Mouse (Mus musculus) fat pad, adult 2 months (tissue): ENCODE data around the gene Ank2.

Experiments used
- DNase-seq: peaks from one replicate; pipeline ENCODE4 v3.0.0-alpha.2; 2011; ENCODE audit warnings: low read depth, low spot score; ENCODE audit errors: extremely low read depth

Ank2 gene

DNA sequence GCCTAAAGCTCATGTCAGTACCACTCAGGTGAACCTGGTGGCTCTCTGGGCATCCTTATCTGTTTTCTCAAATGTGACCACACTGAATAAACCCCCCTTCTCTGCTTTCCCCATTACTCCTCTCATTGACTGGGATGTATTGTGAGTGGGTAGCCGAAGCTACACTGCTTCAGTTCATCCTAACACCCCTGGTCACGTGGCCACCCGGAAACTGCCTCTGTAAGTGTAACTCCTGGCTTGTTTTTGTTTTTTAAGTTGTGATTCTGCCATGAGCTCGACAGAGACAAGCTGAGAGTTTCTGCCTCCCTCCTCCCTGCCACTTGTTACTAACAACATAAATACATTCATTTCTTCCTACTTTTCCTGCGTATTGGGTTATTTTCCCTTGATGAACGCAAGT lies 203.2 kb downstream of the Ank2 start:
- no peak for DNase-seq

- no peak for DNase-seq
Measured at GRCm38 (mm10) chr3:127294610-127295349, 204.4 kb downstream of the Ank2 start.

GRCm38 (mm10) chr3:127294079-127294478 lies 205.1 kb downstream of the Ank2 start:
- DNase-seq, result no peak

- DNase-seq, result no peak
Measured at GRCm38 (mm10) chr3:127293479-127293874, 205.7 kb downstream of the Ank2 start.

DNA sequence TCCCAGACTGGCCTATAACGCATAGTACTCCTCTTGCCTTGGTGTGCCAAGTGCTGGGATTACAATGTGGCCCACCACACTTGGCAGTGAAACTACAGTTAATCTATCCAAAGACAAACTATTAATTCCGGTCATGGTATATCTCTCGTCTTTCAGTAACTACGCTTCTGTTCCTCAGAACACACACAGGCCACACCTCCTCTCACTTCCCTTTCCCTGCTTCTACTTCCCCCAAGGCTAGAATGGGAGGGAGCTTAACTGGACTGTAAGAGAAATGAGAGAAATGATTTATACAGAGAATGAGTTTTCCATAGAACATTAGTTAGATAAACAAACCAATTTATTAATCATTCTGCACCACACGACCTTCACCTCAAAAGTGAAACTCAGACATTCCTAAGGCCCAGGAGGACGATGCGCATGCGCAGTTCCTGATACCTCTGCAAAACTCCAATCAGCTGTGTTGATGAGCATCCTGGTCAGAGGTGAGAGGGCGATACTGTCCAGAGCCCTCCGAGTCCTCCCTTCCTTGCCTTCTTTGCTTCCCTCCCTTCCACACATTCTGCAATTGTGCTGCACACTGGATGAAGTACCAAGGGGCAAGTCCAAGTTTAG lies 206.2 kb downstream of the Ank2 start:
- DNase-seq, result no peak

GRCm38 (mm10) chr3:127282277-127282676 lies 216.9 kb downstream of the Ank2 start:
- no peak for DNase-seq

GRCm38 (mm10) chr3:127281390-127281789 lies 217.8 kb downstream of the Ank2 start:
- no peak for DNase-seq

GRCm38 (mm10) chr3:127280376-127280775 lies 218.8 kb downstream of the Ank2 start:
- DNase-seq, result no peak

DNA sequence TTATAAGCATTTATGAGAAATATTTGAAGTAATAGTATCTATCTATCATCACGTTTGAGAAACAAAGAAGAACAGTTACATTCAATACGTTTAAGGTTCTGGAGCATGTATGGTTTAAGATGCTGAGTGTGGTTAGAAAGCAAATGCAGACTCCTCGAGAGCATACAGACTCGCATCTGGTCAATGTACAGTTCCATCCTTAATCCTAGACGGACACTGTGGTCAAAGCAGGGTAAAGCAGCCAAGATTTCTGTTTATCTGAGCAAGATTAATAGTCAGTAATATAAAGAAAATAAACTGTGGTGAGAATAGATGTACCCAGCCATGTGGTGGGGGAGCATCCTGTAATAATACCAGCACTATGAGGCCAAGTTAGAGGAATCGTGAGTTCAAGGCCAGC lies 223.2 kb downstream of the Ank2 start:
- DNase-seq, result no peak

- no peak for DNase-seq
Measured at GRCm38 (mm10) chr3:127272801-127273200, 226.3 kb downstream of the Ank2 start.

DNA sequence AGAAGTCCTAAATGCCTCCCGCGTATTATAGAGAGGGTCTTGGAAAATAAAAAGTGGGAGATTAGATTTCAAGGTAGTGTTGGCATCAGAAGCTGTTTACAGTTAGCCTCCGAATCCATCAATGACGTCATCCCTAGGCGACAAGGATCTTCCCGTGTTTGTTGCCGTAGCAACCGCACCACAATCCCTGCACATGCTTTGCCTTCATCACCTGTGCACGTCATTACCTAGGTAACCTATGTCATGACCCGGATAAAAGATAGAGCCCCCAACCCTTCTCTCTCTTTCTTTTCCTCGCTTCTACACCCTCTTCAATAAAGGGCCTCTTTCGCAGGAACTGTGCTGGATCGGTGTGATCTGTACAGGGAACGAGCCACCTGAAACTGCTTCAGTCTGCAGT lies 229.5 kb downstream of the Ank2 start:
- DNase-seq, result no peak

- no peak for DNase-seq
Measured at GRCm38 (mm10) chr3:127267846-127268245, 231.3 kb downstream of the Ank2 start.

- DNase-seq, result no peak
Measured at GRCm38 (mm10) chr3:127265732-127266131, 233.4 kb downstream of the Ank2 start.

GRCm38 (mm10) chr3:127265182-127265581 lies 234.0 kb downstream of the Ank2 start:
- no peak for DNase-seq

DNA sequence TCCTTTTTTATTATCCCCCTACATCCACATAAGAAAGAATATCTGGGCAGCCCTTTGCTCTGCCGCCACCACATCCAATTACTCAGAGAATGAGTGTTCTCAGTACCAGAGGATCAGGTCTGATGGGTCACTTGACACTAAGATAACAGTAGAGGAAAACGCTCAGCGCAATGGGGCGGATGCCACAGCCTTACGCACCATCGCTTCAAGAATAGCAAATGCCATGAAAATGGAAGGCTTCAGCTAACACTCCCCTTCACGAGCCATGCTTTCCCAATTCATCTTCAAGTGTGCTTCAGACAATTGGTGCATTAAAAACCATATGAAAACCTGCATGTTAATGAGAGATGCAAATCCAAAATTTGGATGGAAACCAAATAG lies 238.4 kb downstream of the Ank2 start:
- no peak for DNase-seq

DNA sequence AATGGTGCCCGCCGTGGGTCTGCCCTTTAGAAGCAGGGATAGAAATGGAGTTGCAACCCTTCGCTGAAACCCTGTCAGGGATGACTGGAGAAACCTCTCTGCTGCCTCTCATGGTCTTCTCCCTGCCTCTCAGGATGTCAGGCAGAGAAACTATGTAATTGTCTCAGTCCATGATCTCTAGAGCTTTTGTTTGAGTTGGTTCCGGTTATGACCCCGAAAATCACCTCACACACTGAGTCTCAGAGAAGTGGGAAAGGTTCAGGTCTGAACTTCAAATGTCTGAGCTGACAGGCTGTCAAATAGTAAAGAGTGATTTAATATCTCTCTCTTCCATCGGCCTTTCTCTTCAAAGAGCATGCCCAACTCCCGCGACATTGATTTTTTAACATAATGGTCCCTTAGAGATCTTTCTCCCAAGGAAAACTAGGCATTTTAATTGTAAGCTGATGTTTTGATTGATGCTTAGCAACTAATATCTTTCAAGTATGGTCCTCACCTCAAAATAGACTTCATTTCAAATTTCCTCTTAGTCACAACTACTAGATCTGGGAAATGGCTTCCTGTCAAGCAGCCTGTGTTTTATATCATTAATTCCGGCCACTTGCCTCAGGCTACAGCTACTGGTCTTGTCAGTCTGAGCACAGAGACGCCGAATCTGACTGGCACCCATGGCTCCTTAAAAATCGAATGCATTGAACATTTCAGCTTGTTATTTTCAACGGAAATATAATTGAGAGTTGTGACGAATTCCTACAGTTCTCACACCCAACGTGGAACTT lies 239.0 kb downstream of the Ank2 start:
- DNase-seq, result no peak

- no peak for DNase-seq
Measured at GRCm38 (mm10) chr3:127258466-127259075, 240.6 kb downstream of the Ank2 start.

- DNase-seq, result no peak
Measured at GRCm38 (mm10) chr3:127257969-127258368, 241.2 kb downstream of the Ank2 start.

DNA sequence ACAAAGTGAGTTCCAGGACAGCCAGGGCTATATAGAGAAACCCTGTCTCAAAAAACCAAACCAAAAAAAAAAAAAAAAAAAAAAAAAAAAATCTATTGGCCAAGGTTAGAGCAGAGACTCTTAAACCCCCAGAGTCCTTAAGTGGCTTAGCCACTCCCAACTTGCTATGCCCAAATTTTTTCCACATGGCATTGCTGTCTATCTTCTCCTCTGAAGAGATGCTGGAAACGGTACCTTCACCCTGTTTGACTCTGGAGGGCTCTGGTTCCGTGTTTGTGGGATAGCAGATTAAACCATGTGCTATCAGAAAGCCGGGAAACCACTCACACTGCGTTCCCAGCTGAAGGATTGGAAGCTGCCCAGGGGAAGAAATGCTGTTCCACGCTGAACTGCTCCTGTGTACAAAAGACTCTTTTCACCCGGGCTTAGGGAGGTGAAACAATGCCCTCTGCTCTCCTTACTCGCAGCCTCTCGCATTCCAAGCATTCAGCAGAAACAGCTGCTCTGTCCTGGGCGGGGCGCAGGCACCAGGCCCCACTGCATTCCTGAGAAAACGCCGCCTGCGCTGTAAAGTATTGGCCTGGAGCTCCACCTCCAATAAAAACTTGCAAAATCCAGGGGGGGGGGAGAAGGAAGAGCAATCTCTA lies 241.7 kb downstream of the Ank2 start:
- DNase-seq, result no peak

- no peak for DNase-seq
Measured at GRCm38 (mm10) chr3:127256681-127257080, 242.5 kb downstream of the Ank2 start.

DNA sequence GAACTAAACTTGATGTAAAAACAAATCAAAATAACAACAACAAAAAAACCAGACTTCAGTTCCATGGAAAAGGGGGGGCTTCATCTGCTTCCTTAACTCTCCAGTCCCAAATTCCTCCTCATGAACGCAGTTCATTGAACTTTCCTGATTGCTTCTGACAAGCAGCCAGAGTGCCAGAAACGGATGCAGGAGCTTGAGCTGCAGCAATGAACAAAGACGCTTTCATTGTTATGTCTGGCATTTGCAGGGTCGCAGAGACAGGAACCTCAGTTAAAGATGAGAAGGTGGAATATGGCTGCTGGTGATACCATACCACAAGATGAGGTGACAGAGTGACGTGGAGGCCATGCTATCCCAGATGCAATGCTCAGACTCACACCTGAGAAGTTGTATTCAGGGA lies 248.2 kb downstream of the Ank2 start:
- DNase-seq, result no peak
